Mouse (Mus musculus) stomach, postnatal 0 days (tissue): ENCODE measurements around the gene Clec4a1. TPM values are rescaled to one million over a fixed set of nuclear protein-coding genes. Genes with fewer than 3 reads are reported as not detected.
A peak's percentile ranks its signal among the peaks of the same experiment; 100 is the strongest.

Source experiments
- ATAC-seq: fragments of 200-750 bp; cut with Nextera tagmentation; 2 replicates; pipeline ENCODE4 v1.8.0; 2017; ENCODE audit not compliant: low FRiP score, low TSS enrichment
- DNase-seq: peaks from one replicate; pipeline ENCODE4 v3.0.0-alpha.2; 2016; ENCODE audit warnings: low spot score
- H3K27ac ChIP-seq: fragments of 300-500 bp; sonication (generic); replicated peaks from 2 replicates; pipeline ENCODE4 v1.5.1; 2014; ENCODE audit warnings: mild to moderate bottlenecking, control low read depth
- H3K27me3 ChIP-seq: fragments of 300-500 bp; sonication (generic); 2 replicates; pipeline ENCODE4 v1.6.1; 2014; ENCODE audit warnings: low read length; ENCODE audit not compliant: control insufficient read depth, insufficient read depth
- H3K36me3 ChIP-seq: fragments of 300-500 bp; sonication (generic); 2 replicates; pipeline ENCODE4 v1.6.1; 2014; ENCODE audit warnings: low read length, mixed read lengths; ENCODE audit not compliant: control insufficient read depth, insufficient read depth
- H3K4me1 ChIP-seq: fragments of 300-500 bp; sonication (generic); replicated peaks from 2 replicates; pipeline ENCODE4 v1.6.1; 2014; ENCODE audit warnings: antibody characterized with exemption; ENCODE audit not compliant: control insufficient read depth, insufficient read depth
- H3K4me2 ChIP-seq: fragments of 300-500 bp; sonication (generic); replicated peaks from 2 replicates; pipeline ENCODE4 v1.6.1; 2014; ENCODE audit warnings: low read depth, mild to moderate bottlenecking, control low read depth, moderate library complexity
- H3K4me3 ChIP-seq: fragments of 300-500 bp; sonication (generic); 2 replicates; pipeline ENCODE4 v1.5.1; 2014; ENCODE audit warnings: low read depth, low read length, control low read depth
- H3K9ac ChIP-seq: fragments of 300-500 bp; sonication (generic); 2 replicates; pipeline ENCODE4 v1.6.1; 2014; ENCODE audit warnings: mild to moderate bottlenecking, low read length, control low read depth, mixed read lengths
- H3K9me3 ChIP-seq: fragments of 300-500 bp; sonication (generic); 2 replicates; pipeline ENCODE4 v1.6.1; 2016; ENCODE audit warnings: low read length; ENCODE audit not compliant: control insufficient read depth
- CTCF ChIP-seq: IDR thresholded peaks from 2 replicates; pipeline ENCODE4 v1.5.1; 2016; ENCODE audit warnings: antibody characterized with exemption, low read depth, mild to moderate bottlenecking, moderate library complexity
- EP300 ChIP-seq: optimal IDR thresholded peaks from 2 replicates; pipeline ENCODE3; 2016; ENCODE audit warnings: antibody characterized with exemption
- WGBS: fragments of 180-500 bp; shearing (Covaris S2); extraction: QIAGEN DNeasy Blood & Tissue Kit; methylation state at CpG from one replicate; pipeline ENCODE4 v1.1.7; 2014; 5-methylcytosine and 5-hydroxymethylcytosine counted together
- polyA plus RNA-seq: library from polyadenylated mRNA; unstranded; fragments of >200 nt; fragmentation: Nextera tagmentation; extraction: Ambion mirVana; gene quantifications from 2 replicates; pipeline ENCODE4 v1.2.1, GENCODE M21; 2015

Clec4a1 gene
- polyA plus RNA-seq, 1 experiment from 2014 or later = 4.4 TPM

DNA sequence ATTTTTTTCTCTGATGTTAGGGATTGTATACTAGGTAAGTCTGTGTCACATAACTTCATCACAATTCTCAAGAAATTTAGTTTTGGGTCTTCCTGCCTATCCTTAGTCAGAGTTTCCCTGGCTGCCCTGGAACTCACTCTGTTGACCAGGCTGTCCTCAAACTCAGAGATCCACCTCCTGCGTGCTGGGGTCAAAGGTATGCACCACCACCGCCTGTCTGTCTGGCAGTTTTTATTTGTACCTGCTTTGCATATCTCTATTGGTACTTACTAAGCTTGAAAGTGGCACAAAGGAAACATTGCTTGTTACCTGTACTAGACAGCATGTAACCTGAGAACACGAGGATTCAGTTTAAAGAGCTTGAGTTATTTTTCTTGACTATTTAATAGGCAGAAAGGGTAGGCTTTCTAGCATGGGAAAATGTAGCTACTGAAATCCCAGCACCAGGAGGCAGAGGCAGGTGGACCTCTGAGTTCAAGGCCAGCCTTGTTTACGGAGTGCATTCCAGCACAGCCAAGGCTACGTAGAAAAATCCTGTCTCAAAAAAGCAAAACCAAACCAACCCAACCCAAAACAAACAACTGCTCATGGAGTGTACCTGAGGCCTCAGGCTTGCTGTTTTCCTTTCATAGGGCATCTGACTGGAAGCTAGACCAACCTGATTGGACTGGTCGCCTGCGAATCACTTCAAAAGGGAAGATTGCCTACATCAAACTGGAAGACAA, 41.7 kb upstream of the Clec4a1 start:
- no peak overlapping the region for H3K9ac ChIP-seq
- no peaks in the 10 kb centered on the region for H3K4me1 ChIP-seq
- no peak for TF ChIP-seq EP300
- TF ChIP-seq CTCF = no peak
- H3K4me2 ChIP-seq = no peak overlapping the region
- H3K27ac ChIP-seq = no peak overlapping the region
- DNase-seq (no peak), ATAC-seq (no peak)
- H3K4me3 ChIP-seq = no peak overlapping the region
- 62% methylated on average over 7 of the region's 7 CpGs for WGBS
- no peaks in the 10 kb centered on the region for H3K9me3 ChIP-seq
- no peaks in the 10 kb centered on the region for H3K27me3 ChIP-seq
- H3K36me3 ChIP-seq = peaks cover 27% of the 10 kb centered on the region

DNA sequence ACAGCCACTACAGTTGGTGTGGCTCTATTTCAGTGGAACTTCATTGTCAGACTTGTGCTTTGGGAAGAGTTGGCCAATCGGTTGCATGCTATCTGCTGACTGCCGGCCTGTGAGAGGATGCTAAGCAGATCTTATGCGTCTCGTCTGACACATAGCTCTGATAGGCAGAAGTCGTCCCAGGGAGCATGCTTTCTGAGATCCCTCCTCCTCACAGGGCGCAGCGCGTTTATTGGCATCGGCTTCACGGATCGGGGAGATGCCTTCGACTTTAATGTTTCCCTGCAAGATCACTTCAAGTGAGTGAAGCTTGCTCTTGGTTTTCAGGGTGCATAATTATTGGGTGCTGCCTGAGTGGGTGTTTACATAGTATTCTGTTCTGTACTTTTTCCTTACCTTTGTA, 40.4 kb upstream of the Clec4a1 start:
- no peaks in the 10 kb centered on the region for H3K9me3 ChIP-seq
- H3K27ac ChIP-seq = no peak overlapping the region
- peaks cover 27% of the 10 kb centered on the region for H3K36me3 ChIP-seq
- DNase-seq (no peak), ATAC-seq (no peak)
- H3K27me3 ChIP-seq = no peaks in the 10 kb centered on the region
- no peak overlapping the region for H3K4me3 ChIP-seq
- WGBS = 93% methylated on average over 12 of the region's 12 CpGs
- no peak overlapping the region for H3K9ac ChIP-seq
- H3K4me2 ChIP-seq = no peak overlapping the region
- TF ChIP-seq EP300 = no peak
- TF ChIP-seq CTCF = no peak
- H3K4me1 ChIP-seq = no peaks in the 10 kb centered on the region

DNA sequence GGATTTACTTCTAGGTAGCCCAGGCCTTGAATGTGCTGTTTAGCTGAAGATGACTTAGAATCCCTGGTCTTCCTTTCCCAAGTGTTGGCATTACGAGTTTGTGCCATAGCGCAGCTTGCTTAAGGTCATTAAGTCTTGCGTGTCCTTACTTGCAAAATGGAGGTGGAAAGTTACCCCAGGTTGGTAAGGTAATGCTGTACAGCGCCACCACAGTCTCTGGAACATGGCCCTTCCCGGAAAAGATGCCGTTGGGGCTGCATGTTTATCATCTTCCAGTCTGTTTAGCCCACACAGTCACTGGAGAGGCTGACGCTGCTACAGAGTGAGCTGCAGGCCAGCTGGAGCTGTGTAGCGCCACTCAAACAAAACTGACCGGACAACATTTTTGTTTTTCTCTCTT, 38.0 kb upstream of the Clec4a1 start:
- H3K9me3 ChIP-seq = no peaks in the 10 kb centered on the region
- no peak overlapping the region for H3K9ac ChIP-seq
- peaks cover 35% of the 10 kb centered on the region for H3K36me3 ChIP-seq
- no peak for TF ChIP-seq CTCF
- no peak for TF ChIP-seq EP300
- H3K27me3 ChIP-seq = no peaks in the 10 kb centered on the region
- H3K27ac ChIP-seq = no peak overlapping the region
- ATAC-seq (no peak), DNase-seq (no peak)
- no peak overlapping the region for H3K4me3 ChIP-seq
- H3K4me2 ChIP-seq = no peak overlapping the region
- H3K4me1 ChIP-seq = no peaks in the 10 kb centered on the region
- WGBS = 84% methylated on average over 9 of the region's 9 CpGs

DNA sequence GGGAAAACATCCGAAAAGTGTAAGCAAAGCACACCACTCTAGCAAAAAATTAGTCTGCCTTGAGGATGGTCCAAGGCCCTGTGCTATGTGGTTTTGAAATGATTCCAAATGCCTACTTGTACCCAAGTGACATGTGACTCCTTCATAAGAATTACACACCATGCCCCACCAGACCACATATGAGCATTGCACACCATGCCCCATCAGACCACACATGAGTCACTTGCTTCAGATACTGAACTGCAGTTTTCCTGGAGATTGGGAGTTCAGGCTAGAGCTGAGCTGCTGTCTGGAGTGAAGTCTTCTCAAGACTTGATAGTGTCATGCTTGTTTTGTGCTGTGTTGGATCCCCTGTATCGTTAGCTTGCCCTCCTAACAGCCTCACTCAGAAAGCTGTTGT, 32.0 kb upstream of the Clec4a1 start:
- Histone ChIP-seq H3K27ac (no peak overlapping the region), H3K36me3 (peaks cover 16% of the 10 kb centered on the region), H3K4me1 (no peaks in the 10 kb centered on the region), H3K9ac (no peak overlapping the region), H3K4me2 (no peak overlapping the region), H3K4me3 (no peak overlapping the region), H3K9me3 (no peaks in the 10 kb centered on the region), H3K27me3 (no peaks in the 10 kb centered on the region)
- no peak for DNase-seq
- WGBS = 92% methylated on average over 2 of the region's 2 CpGs
- TF ChIP-seq EP300 = no peak
- no peak for TF ChIP-seq CTCF
- ATAC-seq = no peak

- DNase-seq (peak; percentile 64), ATAC-seq (no peak)
- H3K36me3 ChIP-seq = peaks cover 7% of the 10 kb centered on the region; the same call in 1 of the 2 replicates
- no peak overlapping the region for H3K9ac ChIP-seq
- H3K27ac ChIP-seq = no peak overlapping the region
- TF ChIP-seq CTCF (peak; percentile 88), EP300 (no peak)
- no peak overlapping the region for H3K4me3 ChIP-seq
- H3K4me2 ChIP-seq = no peak overlapping the region
- WGBS = 13% methylated on average over 2 of the region's 2 CpGs
- no peaks in the 10 kb centered on the region for H3K9me3 ChIP-seq
- H3K27me3 ChIP-seq = no peaks in the 10 kb centered on the region
- H3K4me1 ChIP-seq = no peaks in the 10 kb centered on the region
These were observed 29.1 kb upstream of the Clec4a1 start for GRCm38 (mm10) chr6:122892442-122893049.

DNA sequence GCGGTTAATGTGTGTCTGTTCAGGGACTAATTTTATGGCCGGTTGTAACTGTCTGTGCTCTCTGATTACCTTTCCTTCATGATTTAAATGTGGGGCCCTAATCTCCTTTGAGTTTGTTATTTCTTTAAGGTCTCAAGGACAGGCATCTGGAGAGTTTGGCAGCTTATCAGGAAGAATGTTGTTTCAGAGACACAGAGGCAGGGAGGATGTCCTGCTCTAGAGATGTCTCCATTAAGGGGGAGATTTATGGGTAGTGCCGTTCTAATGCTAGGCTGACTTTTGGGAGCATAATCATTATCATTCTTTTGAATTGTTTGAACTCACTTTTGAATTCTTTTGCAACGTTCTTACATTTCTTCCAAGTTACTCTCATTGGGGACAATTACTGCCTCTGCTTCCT, 1.7 kb upstream of the Clec4a1 start:
- no peaks in the 10 kb centered on the region for H3K36me3 ChIP-seq
- ATAC-seq (no peak), DNase-seq (no peak)
- H3K4me3 ChIP-seq = no peak overlapping the region
- no peaks in the 10 kb centered on the region for H3K9me3 ChIP-seq
- WGBS = 39% methylated on average over 4 of the region's 4 CpGs
- no peaks in the 10 kb centered on the region for H3K27me3 ChIP-seq
- H3K4me2 ChIP-seq = no peak overlapping the region
- TF ChIP-seq EP300 (no peak), CTCF (no peak)
- H3K27ac ChIP-seq = no peak overlapping the region
- H3K4me1 ChIP-seq = no peaks in the 10 kb centered on the region
- H3K9ac ChIP-seq = no peak overlapping the region
